Mouse (Mus musculus) gonadal fat pad, adult 2 months (tissue): ENCODE data around the gene Iyd. TPM values are rescaled to one million over a fixed set of nuclear protein-coding genes. Genes with fewer than 3 reads are reported as not detected.

ENCODE experiments used
- DNase-seq: peaks from one replicate; pipeline ENCODE4 v3.0.0-alpha.2; 2012; ENCODE audit warnings: low read depth
- polyA plus RNA-seq: library from polyadenylated mRNA; depleted of rRNA; stranded (reverse); fragments of >200 nt; gene quantifications from 2 replicates; pipeline ENCODE4 v1.2.3, GENCODE M21; 2012; rRNA removed

The Iyd gene
- polyA plus RNA-seq, 1 experiment, result 1.6 TPM

GRCm38 (mm10) chr10:3549384-3549783 lies 9.3 kb downstream of the Iyd start:
- DNase-seq, result no peak

- DNase-seq, result no peak
These were observed 15.1 kb downstream of the Iyd start for GRCm38 (mm10) chr10:3555128-3555527.

GRCm38 (mm10) chr10:3556538-3556937 lies 16.5 kb downstream of the Iyd start:
- DNase-seq, result no peak

GRCm38 (mm10) chr10:3559136-3559535 lies 19.1 kb downstream of the Iyd start:
- DNase-seq, result no peak

DNA sequence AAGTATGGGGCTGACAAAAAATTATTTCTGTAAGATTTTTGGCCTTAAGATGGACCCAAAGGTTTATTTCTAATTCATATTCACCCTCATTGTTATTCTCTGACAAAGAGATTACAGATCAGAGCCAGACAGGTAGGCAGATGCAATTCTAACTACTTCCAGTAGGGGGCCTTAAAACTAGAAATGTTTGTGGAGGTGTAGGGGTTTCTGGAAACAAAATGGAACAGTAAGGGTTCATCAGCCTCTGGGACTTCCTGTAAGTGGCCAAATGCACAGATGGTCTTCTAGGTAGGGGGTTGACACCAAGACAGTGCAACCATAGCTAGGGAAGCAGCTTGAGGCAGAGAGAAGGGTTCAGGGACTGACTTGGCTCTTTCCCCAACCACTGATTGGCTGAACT lies 22.1 kb downstream of the Iyd start:
- DNase-seq, result no peak

DNA sequence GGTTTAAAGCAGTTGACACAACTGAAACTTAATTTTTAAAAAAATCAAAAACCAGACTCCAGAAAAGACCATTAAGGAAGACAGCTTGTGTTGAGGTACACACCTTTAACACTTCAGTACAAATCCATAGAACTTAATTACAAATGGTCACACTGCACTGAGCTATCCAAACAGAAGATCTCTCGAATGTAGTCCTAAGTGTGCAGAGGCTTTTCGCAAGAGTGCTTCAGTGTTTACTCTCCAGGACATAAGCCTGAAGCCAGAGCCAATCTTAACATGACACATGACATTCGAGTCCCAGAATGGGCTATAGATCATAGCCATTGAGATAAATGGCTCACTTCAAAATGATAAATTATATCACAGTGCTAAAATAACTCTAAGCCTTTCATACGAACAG lies 25.1 kb downstream of the Iyd start:
- no peak for DNase-seq

GRCm38 (mm10) chr10:3567821-3568220 lies 27.8 kb downstream of the Iyd start:
- DNase-seq, result no peak

DNA sequence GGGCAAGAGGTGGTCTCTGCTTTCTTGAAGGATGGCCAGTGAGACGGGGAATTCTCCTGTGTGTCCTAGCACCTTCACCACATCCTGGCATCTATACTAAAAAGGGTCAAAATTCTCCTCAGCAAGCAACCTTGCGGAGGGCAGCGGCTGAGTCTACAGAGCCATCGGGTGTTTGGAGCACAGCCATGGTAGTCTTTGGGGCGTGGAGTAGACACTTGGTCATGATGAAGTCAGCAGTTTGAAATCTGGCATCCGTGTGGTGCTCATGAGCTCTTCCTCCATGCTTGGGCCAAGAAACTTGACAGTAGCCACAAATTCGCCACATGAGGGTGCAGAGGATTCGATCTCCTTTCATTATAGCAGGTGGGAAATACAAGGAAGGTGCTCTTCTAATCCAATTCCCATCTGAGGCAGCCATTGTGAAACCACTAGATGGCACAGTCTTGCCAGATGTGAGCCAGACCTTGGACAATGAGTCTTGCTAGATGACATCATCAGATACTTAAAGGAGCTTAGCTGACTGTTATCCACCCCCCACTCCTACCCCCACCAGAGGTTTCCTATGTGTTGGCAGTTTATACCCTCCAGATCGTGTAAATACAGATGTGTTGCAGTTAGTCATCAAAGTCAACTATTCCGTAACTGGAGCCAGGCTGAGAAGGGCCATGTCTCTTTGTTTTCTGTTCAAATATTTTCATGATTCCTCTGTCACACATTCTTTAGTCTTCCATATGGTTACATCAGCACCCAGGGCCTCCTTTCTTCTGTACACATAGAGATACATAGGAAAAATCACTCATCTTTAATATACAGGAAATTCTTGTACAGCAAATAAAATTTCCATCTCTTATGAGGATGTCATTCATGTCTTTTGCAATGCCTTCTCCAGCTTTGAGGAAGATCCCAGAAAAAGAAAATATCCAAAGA lies 32.9 kb downstream of the Iyd start:
- peak; percentile 24 for DNase-seq

- no peak for DNase-seq
These were observed 34.0 kb downstream of the Iyd start for GRCm38 (mm10) chr10:3573905-3574500.

DNA sequence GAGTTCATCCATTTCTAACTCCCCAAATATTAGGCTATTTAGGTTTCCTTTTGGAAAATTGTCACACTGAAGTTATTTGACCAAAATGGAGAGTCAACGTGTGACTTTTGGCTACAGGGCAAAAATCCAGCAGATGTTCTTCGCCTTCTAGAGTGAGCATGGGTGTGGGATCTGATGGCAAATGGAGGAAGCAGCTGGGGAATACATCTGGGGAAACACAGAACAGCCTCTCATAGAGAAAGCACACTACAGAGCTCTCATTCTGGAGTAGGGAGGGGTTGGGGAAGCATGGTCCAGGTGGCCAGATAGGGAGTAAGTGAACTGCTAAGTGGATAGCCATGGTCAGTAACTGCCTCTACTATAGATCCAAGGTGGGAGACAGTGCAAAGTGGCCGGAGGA lies 50.6 kb downstream of the Iyd start:
- DNase-seq, result no peak

GRCm38 (mm10) chr10:3591790-3592189 lies 51.8 kb downstream of the Iyd start:
- no peak for DNase-seq

- DNase-seq, result no peak
These were observed 56.7 kb downstream of the Iyd start for GRCm38 (mm10) chr10:3596697-3597096.

DNA sequence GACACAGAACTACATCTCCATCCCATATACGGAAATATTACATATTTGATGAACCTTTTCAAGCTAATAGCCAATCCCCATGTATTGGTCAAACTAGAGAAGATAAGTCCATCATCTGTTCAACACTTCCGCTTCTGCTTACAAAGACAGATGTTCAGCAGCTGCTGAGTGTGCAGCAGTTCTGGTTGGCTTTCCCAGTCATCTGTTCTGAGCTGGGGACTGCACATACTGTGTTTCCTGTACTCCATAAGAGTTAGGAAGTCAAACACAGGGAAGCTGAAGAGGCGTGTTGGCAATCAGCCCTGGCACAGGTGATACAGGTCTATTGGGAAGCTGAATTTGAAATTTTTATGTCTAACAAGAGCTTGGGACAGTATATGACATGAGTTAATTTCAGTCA lies 57.7 kb downstream of the Iyd start:
- DNase-seq, result no peak

Other genes with a start within 250 kb of the Iyd start
- 0.14 and 0.22 TPM in 2 replicates for gene Ppp1r14c, start 174.2 kb upstream of the Iyd start, polyA plus RNA-seq
- 13.0 and 14.8 TPM in 2 replicates for gene Plekhg1, start 200.1 kb downstream of the Iyd start, polyA plus RNA-seq